8 mouse cellular contexts compared by ENCODE assay signal in the genomic region with DNA sequence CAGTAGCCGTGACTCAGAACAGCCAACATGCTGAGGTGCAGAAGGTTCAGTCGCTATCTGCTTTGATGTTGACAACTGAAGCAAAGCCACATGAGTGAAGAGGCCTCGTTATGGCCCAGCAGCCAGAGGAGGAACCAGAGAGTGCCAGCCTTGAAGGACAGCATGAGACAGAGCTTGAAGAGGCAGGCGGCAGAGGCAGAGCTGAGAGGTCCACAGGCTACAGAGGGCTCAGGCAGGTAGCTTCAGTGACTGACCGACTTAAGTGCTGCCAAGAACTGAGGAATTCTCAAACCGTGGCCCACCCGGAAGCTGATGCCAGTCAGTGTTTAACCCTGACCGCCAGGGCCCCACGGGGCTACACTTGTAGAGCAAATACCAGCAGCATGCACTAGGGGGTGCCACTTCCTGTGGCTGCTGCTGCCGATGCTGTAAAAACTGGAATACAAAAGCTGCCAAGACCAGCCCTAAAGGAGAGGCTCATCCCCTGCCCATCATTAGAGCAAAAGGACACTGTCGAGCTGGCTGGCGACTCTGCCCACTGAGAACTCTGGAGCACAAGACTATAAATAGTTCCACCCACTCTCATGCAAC. TPM values are rescaled to one million over a fixed set of nuclear protein-coding genes. Genes with fewer than 3 reads are reported as not detected.
DNase-seq lines count a peak whose midpoint lies in the region; TF ChIP-seq lines count a peak whose summit lies in the region.

No protein-coding gene starts in this region.

- H3K9me3 ChIP-seq in heart, embryonic 10.5 days = no peaks in the 10 kb centered on the region

- H3K9ac ChIP-seq in heart, adult 2 months (ENCODE audit: low read depth, low read length) = no peak overlapping the region

- no peaks in the 10 kb centered on the region for H3K27me3 ChIP-seq in heart, adult 2 months (ENCODE audit: control insufficient read depth, insufficient read depth, low read length)
- no peaks in the 10 kb centered on the region for H3K27me3 ChIP-seq in heart, embryonic 10.5 days (ENCODE audit: insufficient read depth, poor library complexity, severe bottlenecking)

- no peak overlapping the region for H3K27ac ChIP-seq in heart, adult 2 months
- no peak overlapping the region; the same call in 1 of the 2 replicates for H3K27ac ChIP-seq in heart, embryonic 10.5 days

- TF ChIP-seq EP300 in heart, adult 2 months (IDR thresholded peaks at IDR 0.05; ENCODE audit: insufficient read depth, low read depth, low read length) = peak; percentile 67; the same call in 1 of the 2 replicates

- H3K79me2 ChIP-seq in heart, adult 2 months (replicated peaks; ENCODE audit: control insufficient read depth, insufficient read depth, low read length) = no peaks in the 10 kb centered on the region

- H3K4me3 ChIP-seq in heart, adult 2 months = no peak overlapping the region
- H3K4me3 ChIP-seq in heart, embryonic 10.5 days = no peak overlapping the region

- 39% methylated on average over 12 of the region's 12 CpGs for WGBS in heart, adult 2 months
- WGBS in heart, embryonic 10.5 days = 63% methylated on average over 12 of the region's 12 CpGs

- H3K36me3 ChIP-seq in heart, adult 2 months (ENCODE audit: control insufficient read depth, insufficient read depth, low read length) = no peaks in the 10 kb centered on the region
- H3K36me3 ChIP-seq in heart, embryonic 10.5 days = no peaks in the 10 kb centered on the region

- no peaks in the 10 kb centered on the region; the same call in 1 of the 2 replicates for H3K4me1 ChIP-seq in heart, adult 2 months (ENCODE audit: control insufficient read depth, insufficient read depth, low read length)
- H3K4me1 ChIP-seq in heart, embryonic 10.5 days = peaks cover 18% of the 10 kb centered on the region

- peak; percentile 56 to 77 for DNase-seq in heart, adult 2 months
- DNase-seq in heart, embryonic 10.5 days (ENCODE audit: low spot score) = no peak
- DNase-seq in 416B (ENCODE audit: low read depth) (peak; percentile 59), WW6 (ENCODE audit: low read depth, low spot score) (peak; percentile 40)
- peak; percentile 45 to 48 for DNase-seq in frontal cortex, postnatal 25 days (ENCODE audit: low spot score in 2 of 2)
- DNase-seq in kidney, postnatal 25 days = peak; percentile 60 to 83
- DNase-seq in naive thymus-derived CD4-positive, alpha-beta T cell, adult 2 months (ENCODE audit: low read depth) = peak; percentile 88
- DNase-seq in yolk sac, embryonic 10.5 days (ENCODE audit: low spot score) = no peak

- intact Hi-C loops in heart, adult 2 months (cut with DNase I) = loop anchor here (1.0 to 2.0 kb wide), 2 partner anchors 70 to 163 kb away; no protein-coding TSS in a partner anchor

- TF ChIP-seq POLR2A in heart, adult 2 months (IDR thresholded peaks at IDR 0.05; ENCODE audit: insufficient read depth, low read depth, low read length) = no peak

- peak; percentile 96 for TF ChIP-seq CTCF in heart, adult 2 months (IDR thresholded peaks at IDR 0.05)

RNA-seq across cellular contexts. Expression of gene Rflna, which starts 59.1 kb away (rescaled TPM):
- under 1 TPM; 0.13 to 0.39 TPM for total RNA-seq in heart, adult 2 months (2021)
- polyA plus RNA-seq in heart, adult 2 months (2012; rRNA removed) = 0.78 and 0.85 TPM in 2 replicates
- polyA plus RNA-seq in heart, embryonic 10.5 days (2016; fragmentation: Nextera tagmentation; extraction: Ambion mirVana) = 1.1 and 2.6 TPM in 2 replicates

Comparison
In these comparisons a context has a peak if more than half of its experiments do, and no peak if none do; other contexts are left out.
1. DNase-seq: peak in heart, adult 2 months (2 of 2), 416B (single experiment), WW6 (single experiment), frontal cortex, postnatal 25 days (2 of 2), kidney, postnatal 25 days (2 of 2) and naive thymus-derived CD4-positive, alpha-beta T cell, adult 2 months (single experiment); none in heart, embryonic 10.5 days (single experiment) and yolk sac, embryonic 10.5 days (single experiment).